Mouse (Mus musculus) lung, postnatal 36 days (tissue): ENCODE measurements around the gene Hoxa9.

Experiments used
- DNase-seq: peaks from one replicate; pipeline ENCODE4 v3.0.0; 2022; ENCODE audit warnings: mixed read lengths

The Hoxa9 gene

GRCm38 (mm10) chr6:52200751-52201250 is 30.1 kb downstream of the Hoxa9 start:
- DNase-seq = no peak

GRCm38 (mm10) chr6:52200073-52200750 is 30.7 kb downstream of the Hoxa9 start:
- peak; percentile 52 for DNase-seq

- peak; percentile 88 for DNase-seq
These were observed 33.6 kb downstream of the Hoxa9 start for GRCm38 (mm10) chr6:52197271-52197670.

- DNase-seq = no peak
These were observed 34.1 kb downstream of the Hoxa9 start for GRCm38 (mm10) chr6:52196811-52197210.

- DNase-seq = no peak
These were observed 36.2 kb downstream of the Hoxa9 start for GRCm38 (mm10) chr6:52194690-52195089.

- DNase-seq = peak; percentile 92
These were observed 38.9 kb downstream of the Hoxa9 start for GRCm38 (mm10) chr6:52191860-52192550.

GRCm38 (mm10) chr6:52190906-52191810 is 39.7 kb downstream of the Hoxa9 start, which contains the start of gene Hoxa4:
Gene Hoxa4 (minus strand): TSS chr6:52191753.
- DNase-seq = no peak

- no peak for DNase-seq
These were observed 40.5 kb downstream of the Hoxa9 start for GRCm38 (mm10) chr6:52190410-52190809.

GRCm38 (mm10) chr6:52189909-52190308 is 41.0 kb downstream of the Hoxa9 start:
- DNase-seq = no peak

GRCm38 (mm10) chr6:52189172-52189591 is 41.7 kb downstream of the Hoxa9 start:
- peak; percentile 73 for DNase-seq

GRCm38 (mm10) chr6:52186500-52186899 is 44.4 kb downstream of the Hoxa9 start:
- no peak for DNase-seq

GRCm38 (mm10) chr6:52185834-52186233 is 45.1 kb downstream of the Hoxa9 start:
- no peak for DNase-seq

GRCm38 (mm10) chr6:52185222-52185621 is 45.7 kb downstream of the Hoxa9 start:
- DNase-seq = peak; percentile 52

GRCm38 (mm10) chr6:52184668-52185067 is 46.2 kb downstream of the Hoxa9 start:
- no peak for DNase-seq

GRCm38 (mm10) chr6:52183311-52184080 is 47.4 kb downstream of the Hoxa9 start:
- no peak for DNase-seq

GRCm38 (mm10) chr6:52182793-52183192 is 48.1 kb downstream of the Hoxa9 start:
- DNase-seq = no peak

- DNase-seq = no peak
These were observed 48.9 kb downstream of the Hoxa9 start for GRCm38 (mm10) chr6:52182030-52182429.

- no peak for DNase-seq
These were observed 50.2 kb downstream of the Hoxa9 start for GRCm38 (mm10) chr6:52180726-52181125.

- DNase-seq = no peak
These were observed 50.6 kb downstream of the Hoxa9 start for GRCm38 (mm10) chr6:52180213-52180710.

- DNase-seq = no peak
These were observed 51.2 kb downstream of the Hoxa9 start for GRCm38 (mm10) chr6:52179690-52180089.

GRCm38 (mm10) chr6:52178918-52179665 is 51.8 kb downstream of the Hoxa9 start:
- no peak for DNase-seq
